Mouse (Mus musculus): ENCODE data around the gene Sik2.

The Sik2 gene

GRCm38 (mm10) chr9:50861119-50861839, 147.6 kb downstream of the Sik2 start:
- peak; percentile 72 to 78 for DNase-seq

- no peak for DNase-seq
Measured at GRCm38 (mm10) chr9:50858681-50859080, 150.2 kb downstream of the Sik2 start.

GRCm38 (mm10) chr9:50857082-50857641, 151.7 kb downstream of the Sik2 start:
- DNase-seq, result peak; percentile 54 to 66

GRCm38 (mm10) chr9:50856341-50857081, 152.4 kb downstream of the Sik2 start:
- peak; percentile 85 to 96 for DNase-seq

- DNase-seq, result no peak
Measured at GRCm38 (mm10) chr9:50855780-50856179, 153.1 kb downstream of the Sik2 start.

GRCm38 (mm10) chr9:50855133-50855766, 153.6 kb downstream of the Sik2 start:
- DNase-seq, result no peak

GRCm38 (mm10) chr9:50854376-50854775, 154.5 kb downstream of the Sik2 start:
- no peak for DNase-seq

GRCm38 (mm10) chr9:50852634-50853349, 156.1 kb downstream of the Sik2 start:
- DNase-seq, result no peak

GRCm38 (mm10) chr9:50850713-50851112, 158.2 kb downstream of the Sik2 start:
- DNase-seq, result no peak

- DNase-seq, result no peak
Measured at GRCm38 (mm10) chr9:50850271-50850670, 158.6 kb downstream of the Sik2 start.

- no peak for DNase-seq
Measured at GRCm38 (mm10) chr9:50849755-50850154, 159.1 kb downstream of the Sik2 start.

GRCm38 (mm10) chr9:50849249-50849648, 159.6 kb downstream of the Sik2 start:
- peak; percentile 92 to 93 for DNase-seq

GRCm38 (mm10) chr9:50848821-50849220, 160.1 kb downstream of the Sik2 start:
- DNase-seq, result no peak

- DNase-seq, result no peak
Measured at GRCm38 (mm10) chr9:50847606-50848368, 161.1 kb downstream of the Sik2 start.

GRCm38 (mm10) chr9:50847133-50847532, 161.7 kb downstream of the Sik2 start:
- DNase-seq, result no peak

GRCm38 (mm10) chr9:50845547-50845946, 163.3 kb downstream of the Sik2 start:
- DNase-seq, result no peak

GRCm38 (mm10) chr9:50845081-50845480, 163.8 kb downstream of the Sik2 start, which contains the start of gene Ppp2r1b:
Gene Ppp2r1b, plus strand, starts transcription at chr9:50845301.
- no peak for DNase-seq

All from cerebellum, adult 18-20 months (tissue).